Mouse (Mus musculus): ENCODE data around the gene Arhgap23. TPM values are rescaled to one million over a fixed set of nuclear protein-coding genes. Genes with fewer than 3 reads are reported as not detected.

Arhgap23 gene
- total RNA-seq, 2 experiments from 2014 or later = 73.3 to 77.4 TPM

DNA sequence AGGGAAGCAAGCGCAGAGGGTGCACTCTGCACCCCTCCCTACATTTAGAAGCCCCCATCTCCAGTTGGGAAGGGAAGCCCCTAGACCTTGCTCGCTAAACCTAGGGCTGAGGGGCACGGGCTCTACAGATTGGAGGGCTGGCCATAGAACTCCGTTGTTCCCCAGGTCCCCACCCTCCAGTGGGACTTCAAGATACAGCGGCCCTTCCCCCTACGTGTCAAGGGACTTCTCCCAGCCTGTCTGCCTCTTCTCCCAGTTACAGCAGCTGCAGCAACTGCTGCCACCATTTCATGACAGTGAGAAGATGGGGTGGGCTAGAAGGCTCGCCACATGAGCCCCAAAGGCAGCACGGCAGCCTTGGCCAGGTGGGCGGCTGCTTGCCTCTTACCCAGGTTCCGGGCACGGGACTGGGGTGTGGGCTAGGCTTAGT lies 10.6 kb upstream of the Arhgap23 start:
- peak in 1 of 2 experiments; percentile 44 for DNase-seq (ENCODE audit: low spot score in 2 of 2)

DNA sequence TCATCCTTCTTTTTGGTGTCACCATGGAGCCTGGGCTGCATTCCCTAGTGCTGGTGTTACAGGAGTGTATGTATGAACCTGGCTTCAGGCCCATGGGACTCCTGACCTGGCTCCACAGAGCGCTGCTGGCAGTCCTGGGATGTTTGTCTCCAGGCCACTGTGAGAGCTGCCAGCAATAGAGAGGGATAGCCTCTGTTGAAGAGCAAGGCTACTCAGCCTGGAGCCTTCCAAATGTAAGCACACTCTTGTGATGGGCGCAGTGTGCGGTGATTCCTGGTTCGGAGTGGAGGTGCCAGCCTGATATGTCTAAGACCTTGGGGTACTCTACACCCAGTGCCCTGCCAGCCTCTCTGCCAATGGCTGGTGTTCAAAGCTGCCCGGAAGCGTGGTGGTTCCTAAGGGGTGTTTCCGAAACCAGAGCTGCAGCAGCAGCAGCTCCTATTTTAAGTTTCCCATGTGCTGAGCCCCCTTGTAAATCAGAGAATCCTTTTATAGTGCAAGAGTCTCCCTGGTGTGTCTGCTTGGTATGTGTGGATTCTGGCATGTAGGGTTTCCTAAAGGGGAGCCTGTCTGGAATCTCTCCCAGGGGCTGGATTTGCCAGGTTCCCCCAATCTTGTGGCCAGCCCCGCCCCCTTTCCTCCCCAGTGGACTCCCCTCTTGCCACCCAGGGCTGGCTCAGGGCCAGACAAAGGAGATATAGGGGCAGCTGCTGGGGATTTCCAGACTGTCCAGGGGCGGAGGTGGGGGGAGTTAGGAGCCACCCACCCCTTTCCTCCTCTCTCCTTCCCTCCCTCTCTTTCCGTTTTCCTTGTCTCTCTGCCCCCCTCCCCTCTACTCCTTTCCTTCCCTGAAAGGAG lies 9.0 kb upstream of the Arhgap23 start:
- no peak for DNase-seq (ENCODE audit: low spot score in 2 of 2)

DNA sequence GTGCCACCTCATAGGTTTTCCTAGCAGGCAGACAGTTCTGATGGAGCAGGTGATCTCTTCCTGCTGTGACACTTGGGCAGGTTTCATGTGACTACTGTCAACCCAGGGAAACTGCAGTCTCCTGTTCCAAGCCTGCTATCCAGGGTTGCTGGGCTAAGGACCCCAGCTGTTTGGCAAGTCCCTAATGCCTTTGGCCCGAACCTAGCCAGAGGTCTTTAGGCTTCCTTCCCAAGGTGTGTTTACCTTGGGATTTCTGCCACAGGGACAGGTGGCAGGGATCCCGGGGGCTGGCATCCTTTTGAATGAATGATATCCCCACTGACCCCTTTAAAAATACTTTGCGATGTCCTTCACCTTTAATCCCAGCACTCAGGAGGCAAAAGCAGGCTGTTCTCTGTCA lies 7.9 kb upstream of the Arhgap23 start:
- DNase-seq (ENCODE audit: low spot score in 2 of 2) = no peak

DNA sequence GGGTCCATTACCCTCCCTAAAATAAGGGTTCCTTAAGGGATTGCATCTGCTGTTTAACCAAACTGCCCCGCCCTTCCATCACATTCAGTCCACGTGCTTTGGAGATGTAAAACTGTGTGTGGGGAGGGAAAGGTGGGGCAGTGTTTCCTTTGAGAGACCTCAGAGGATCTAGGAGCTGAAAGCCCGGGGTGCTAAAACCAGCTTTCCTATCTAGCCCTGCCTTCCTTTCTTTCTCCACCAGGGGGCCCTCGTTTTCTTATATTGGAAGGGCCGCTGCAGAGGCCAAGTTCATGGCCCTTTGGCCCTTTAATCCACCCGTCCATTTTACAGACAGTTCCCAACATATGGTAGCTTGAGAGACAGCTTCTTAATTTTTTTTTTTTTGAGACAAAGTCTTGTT lies 7.2 kb upstream of the Arhgap23 start:
- DNase-seq (ENCODE audit: low spot score in 2 of 2) = peak; percentile 78 to 81

DNA sequence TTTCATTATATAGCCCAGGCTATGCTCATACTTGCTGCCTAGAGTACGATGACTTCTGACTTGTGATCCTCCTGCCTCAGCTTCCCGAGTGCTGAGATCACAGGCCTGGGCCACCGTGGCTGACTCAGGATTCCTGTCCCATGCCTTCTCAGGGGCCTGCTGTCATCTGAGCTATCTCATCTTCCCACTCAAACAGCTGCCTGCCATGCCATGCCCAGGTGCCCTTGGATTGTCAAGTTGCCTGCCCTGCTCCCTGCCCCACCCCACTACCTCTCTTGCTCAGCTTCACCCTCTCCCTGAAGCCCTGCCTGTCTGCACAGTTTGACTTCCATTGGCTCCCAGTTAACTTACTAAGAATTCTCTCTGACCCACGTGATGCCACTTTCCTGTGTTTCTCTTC lies 4.4 kb upstream of the Arhgap23 start:
- DNase-seq (ENCODE audit: low spot score in 2 of 2) = no peak

DNA sequence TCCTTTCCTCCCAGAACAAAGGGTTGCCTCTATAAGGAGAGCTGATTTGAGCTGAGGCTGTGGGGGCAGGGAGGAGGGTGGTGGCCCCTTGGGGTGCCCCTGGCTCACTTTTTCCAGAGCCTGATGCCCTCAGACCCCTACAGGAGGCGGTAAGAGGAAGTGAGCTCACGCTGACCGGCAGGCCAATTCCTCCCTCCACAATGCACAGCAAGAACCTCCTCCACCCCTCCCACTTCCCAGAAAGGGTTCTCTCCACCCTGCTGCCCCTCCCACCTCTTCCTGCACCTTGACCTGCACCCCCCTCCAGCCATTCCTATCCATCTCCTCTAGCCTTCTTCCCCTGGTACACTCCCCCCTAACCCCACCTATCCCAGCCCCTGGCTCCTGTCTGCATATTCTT lies 3.2 kb upstream of the Arhgap23 start:
- no peak for DNase-seq (ENCODE audit: low spot score in 2 of 2)

DNA sequence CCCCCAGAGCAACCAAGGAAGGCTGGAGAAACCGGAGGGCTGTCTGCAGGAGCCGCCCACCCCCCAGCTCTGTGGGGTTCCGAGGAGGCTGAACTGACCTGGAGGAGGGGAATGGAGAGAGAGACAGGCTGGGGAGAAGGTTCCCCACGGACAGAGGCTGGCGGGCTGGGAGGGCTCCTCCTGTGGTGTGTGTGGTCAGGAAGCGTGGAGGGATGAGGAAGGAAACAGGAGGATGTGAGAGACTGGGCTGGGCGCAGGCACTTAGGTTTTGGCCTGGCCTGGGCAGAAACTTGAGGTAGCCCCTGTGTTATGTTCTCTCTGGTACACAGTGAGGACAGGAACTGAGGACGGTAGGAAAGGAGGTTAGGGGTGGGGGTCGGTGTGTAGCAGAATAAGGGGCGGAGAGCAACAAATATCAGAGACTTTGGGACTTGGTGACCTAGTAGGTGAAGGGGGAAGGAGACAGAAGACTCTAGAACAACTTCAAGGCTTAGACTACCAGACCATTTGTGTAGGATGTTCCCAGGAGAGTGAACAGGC lies 2.5 kb upstream of the Arhgap23 start:
- no peak for DNase-seq (ENCODE audit: low spot score in 2 of 2)

DNA sequence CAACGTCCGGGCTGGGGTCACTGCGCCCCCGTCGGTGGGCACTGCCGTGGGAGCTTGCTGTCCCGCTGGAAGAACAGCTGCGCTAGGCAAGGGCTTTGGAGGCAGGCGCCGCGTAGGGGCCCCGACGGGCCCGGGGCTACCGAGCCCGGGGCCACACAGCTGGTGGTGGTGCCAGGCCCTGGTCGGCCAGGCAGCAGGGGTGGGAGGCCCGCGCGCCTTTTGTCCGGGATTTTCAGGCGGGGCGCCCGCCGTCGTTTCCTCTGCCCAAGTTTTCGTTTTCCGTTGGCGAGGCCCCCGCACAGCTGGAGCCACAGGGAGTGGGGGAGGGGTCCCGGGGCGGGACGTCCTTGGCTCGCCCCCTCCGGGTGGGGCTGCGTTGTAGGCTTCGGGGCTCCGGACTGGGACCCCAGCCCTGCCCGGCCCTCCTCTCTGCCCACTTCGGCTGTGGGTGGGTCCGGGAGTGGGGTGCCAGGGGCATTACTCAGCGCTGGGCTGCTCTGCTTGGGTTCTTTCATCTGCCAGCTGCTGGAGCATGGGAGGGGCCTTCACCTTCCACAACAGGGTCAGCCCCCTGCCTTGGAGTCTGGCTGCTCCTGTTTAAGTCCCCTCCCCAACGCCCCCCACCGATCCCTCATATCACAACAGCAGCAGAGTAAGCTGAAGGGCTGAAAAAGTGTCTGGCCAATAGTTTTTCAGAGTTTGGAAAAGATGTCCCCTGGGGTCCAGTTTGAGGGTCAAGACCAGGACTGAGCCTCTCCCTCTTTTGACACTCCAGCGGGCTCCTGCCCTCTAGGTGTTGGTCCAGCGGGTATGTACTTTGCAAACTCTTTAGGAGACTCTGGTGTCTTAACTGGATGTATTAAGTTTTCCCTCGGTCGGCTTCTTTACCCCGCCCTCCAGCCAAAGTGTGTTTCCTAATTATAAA lies 641 bp downstream of the Arhgap23 start:
- no peak for DNase-seq (ENCODE audit: low spot score in 2 of 2)

DNA sequence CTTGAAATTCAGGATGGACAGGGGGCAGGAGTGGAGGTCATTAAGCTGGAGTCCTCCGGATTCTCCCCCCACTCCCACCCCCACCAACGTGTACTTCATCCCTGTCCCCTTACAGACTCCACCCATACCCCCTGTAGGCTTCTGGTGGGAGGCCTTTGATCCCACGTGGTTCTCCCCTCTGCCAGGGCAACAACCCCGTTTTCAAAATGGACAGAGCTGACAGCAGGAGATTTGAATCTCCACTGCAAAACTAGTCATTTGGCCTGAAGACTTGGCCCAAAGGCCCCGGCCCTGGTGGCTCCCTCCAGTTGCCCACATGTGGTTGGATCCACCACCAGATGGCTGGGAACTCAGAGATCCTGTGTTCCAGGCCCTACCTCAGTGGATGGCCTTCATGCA lies 1.3 kb downstream of the Arhgap23 start:
- DNase-seq (ENCODE audit: low spot score in 2 of 2) = no peak

DNA sequence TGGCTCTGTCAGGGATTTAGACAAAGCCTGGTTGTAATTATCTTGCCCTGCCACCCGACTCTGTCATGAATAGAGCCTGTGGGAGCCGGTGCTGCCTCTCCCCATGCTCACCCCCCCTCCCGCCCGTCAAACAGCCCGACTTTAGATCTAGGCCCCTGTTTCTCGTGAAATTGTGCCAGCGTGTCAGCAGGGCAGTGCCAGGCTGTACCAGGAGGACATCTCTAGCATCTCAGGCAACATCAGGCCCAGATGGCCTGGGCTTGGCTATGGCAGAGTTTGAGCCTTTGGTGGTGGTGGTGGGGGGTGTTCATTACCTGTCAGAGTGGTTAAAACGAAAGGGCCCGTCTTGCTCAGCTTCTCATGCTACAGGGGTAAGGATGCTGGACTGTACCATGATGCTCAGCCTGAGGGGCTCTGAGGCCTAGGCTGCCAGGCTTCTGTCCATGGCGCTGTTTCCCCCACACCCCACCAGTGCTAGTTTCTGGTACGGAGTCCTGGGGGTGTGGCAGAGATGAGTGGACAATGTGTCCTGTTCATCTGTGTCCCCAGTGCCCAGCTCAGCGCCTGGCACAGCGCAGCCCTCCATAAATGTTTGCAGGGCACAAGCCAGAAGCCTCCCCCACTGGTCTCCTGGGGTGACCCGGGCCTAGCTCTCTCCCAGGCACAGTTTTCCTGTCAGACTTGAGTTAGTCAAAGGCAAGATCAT lies 3.7 kb downstream of the Arhgap23 start:
- DNase-seq (ENCODE audit: low spot score in 2 of 2) = no peak

DNA sequence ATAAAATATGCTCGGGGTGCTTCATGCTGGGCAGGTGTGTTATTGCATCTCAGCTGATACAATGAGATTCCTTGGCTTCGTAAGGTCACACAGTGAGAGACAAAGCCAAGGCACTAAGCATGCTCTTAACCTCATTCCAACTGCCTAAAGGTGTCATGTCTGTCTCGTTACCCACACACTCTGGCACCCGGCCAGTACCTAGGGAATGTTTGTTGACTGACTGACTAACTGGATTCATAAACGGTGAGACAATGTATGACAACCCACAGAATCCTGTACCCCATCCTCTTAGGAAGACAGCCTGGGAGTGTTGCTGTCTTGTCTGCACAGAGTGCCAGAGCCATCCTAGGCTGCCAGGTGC lies 4.2 kb downstream of the Arhgap23 start:
- DNase-seq (ENCODE audit: low spot score in 2 of 2) = no peak

DNA sequence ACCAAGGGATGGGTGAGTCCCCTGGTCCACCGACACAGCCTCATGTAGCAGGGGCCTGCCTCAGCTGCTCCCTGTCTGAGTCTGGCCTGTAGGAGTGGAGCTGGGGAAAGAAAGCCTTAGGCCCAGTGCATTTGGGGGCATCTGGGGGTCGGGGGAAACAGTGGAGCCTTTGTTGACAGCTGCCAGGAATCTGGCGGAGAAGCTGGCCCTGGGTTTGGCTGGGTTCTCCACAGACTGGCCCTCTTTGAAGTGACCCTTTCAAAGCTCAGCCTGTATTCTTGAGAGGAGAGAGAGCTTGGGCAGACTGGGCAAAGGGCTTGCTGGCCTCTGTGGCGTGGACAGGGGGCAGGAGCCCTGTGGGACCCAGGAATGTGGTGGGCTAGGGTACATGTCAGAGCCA lies 7.2 kb downstream of the Arhgap23 start:
- peak; percentile 55 to 63 for DNase-seq (ENCODE audit: low spot score in 2 of 2)

DNA sequence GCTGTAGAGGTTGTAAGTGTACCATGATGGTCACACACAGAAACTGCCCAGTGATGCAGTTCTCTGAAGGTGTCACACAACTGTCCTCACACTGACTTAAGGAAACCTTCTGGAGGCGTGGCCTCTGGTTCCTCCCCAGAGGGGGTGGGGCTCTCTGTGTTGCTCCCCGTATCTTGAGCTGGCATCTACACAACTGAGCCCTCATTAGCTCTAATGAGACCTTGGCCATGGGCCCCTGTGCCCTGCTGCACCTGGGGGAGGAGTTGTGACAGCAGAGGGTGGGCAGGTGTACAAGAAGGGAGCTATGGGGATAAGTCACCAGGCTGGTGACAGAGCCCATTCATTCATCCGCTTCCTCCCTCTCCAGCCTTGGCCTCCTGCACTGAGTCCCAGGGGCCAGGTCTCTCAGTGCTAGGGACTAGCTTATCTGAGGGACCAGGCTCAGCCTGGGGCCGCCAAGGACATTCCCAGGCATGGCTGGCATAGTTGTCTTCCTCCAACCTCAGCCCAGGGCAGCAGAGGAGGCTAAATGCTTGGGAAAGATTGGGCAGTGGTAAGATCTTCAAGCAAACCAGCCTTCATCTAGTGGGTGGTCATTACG lies 8.9 kb downstream of the Arhgap23 start:
- DNase-seq (ENCODE audit: low spot score in 2 of 2) = no peak

DNA sequence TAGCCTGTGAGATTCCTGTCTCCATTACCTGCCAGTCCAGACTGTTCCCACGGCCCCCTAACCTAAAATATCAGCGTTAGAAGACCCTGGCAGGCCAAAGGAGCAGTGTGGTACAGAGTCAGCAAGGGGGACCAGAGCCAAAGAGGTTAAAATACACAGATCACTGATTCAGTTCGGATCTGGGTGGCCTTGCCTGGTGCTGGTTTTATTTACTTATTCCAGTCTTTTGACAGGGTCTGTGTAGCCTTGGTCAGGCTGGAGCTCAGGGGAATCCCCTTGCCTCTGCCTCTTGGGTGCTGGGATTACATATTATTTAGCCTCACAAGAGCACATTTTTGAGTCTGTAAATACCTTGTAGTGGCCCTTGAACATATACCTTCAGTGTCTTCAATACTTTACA lies 9.5 kb downstream of the Arhgap23 start:
- DNase-seq (ENCODE audit: low spot score in 2 of 2) = no peak

DNA sequence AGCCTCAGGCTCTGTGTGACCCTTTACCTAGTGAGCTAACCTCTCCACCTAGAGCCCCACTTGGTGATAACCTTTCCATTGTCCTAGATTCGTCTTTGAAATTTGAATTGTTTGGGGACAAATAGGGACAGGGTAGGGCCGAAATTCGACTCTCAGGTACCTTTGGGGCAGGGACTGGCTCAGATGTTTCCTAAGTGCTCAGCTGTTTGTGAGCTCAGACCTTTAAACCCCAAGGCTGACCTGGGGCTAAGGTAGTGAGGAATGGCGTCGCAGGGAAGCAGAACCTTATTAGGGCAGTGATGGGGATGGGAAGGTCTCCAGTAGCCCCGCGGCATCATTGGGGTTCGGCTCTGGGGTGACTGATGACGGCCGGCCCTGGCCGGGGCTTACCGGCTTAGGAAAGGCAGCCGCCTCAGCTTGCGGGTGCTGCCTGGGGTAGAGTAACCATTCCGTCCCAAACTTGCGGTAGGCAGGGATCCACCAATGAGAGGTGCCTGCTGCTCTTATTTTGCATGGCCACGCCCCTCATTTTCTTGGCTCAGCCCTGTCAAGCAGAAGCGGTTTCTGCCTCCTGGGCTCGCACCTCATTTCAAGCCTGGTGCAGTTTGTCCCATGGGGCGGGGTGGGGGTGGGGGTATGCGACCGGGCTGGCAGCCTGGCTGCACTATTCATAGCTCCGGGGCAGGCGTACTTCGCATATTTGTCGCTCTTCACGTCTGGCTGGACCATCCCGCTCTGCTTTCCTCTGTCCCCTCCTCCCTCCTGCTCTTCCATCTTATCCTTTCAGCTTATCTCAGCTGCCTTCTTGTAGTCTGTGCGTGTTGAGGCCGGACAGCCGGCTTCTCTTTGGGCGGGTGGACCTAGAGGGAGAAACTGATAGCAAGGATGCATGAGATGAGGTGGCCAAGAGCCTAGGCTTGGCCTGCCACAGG lies 12.7 kb downstream of the Arhgap23 start:
- peak; percentile 57 to 63 for DNase-seq (ENCODE audit: low spot score in 2 of 2)

DNA sequence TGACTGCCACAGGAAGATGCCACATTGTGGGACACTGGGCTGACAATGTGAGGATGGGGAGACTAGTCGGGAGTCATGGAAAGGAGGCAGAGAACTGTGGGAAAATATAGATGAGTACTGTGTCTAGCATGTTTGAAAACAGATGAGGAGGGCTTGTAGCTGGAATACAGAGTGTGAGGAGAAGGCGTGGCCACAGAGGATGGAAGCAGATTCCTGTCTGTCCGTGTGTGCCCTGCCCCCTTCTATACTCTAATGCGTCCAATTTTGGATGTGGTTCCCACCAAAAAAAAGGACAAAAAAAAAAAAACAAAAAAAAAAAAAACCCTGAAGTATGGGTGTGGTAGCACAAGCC lies 13.4 kb downstream of the Arhgap23 start:
- no peak for DNase-seq (ENCODE audit: low spot score in 2 of 2)

DNA sequence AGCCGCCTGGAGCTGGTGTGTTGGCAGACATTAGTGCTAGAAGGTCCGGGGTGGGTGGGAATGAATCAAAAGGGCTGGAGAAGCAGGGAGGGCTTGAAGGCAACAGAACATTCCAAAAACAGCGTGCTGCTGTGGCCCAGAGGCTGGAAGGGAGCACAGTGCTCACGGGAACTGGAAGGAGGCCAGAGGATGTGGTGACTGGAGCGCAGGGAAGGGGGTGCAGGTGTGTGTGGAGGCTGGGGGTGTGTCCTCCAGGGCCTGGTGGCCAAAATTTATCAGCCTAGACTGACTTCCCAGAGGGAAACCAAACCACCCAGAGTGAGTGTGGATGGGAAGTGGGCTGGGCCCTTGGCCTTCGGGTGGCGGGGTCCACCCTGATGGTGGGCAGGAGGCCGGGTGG lies 14.3 kb downstream of the Arhgap23 start:
- DNase-seq (ENCODE audit: low spot score in 2 of 2) = no peak

DNA sequence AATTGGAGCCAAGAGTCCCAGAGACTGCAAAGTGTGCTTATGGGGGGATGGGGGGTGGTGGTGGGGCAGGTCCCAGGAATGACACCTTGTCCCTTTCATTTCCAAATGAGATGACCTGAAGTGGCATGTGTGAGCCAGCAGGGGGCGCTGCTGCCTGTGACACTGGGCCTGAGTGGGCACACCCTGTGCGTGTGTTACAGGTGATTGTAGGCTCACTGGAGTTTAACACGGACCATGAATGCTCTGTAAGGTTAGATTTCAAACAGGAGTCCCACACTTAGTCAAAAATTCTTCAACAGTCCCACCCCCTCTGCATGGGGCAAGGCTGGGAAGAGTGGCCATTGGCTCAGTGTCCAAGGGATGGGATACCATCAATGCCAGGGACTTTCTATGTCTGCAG lies 16.7 kb downstream of the Arhgap23 start:
- no peak for DNase-seq (ENCODE audit: low spot score in 2 of 2)

DNA sequence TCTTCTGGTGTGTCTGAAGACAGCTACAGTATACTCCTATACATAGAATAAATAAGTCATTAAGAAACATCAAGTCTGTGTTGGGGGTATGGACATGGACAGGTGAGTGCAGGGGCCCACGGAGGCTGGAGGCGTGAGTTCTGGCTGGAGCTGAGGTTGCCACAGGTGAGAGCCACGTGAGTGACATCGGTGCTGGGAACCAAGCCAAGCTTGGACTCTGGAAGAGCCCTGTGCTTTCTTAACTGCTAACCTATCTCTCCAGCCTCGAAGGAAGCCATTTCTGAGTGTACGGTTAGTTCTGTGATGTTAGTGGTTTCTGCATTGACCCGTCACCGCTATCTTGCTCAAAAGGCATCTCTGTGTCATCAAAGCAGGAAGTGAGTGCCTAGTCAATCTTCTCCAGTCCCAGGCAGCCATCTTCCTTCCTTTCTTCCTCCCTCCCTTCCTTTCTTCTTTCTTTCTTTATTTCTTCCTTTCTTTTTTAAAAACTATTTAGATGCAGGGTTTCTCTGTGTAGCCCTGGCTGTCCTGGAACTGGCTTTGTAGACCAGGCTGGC lies 17.7 kb downstream of the Arhgap23 start:
- no peak for DNase-seq (ENCODE audit: low spot score in 2 of 2)

DNA sequence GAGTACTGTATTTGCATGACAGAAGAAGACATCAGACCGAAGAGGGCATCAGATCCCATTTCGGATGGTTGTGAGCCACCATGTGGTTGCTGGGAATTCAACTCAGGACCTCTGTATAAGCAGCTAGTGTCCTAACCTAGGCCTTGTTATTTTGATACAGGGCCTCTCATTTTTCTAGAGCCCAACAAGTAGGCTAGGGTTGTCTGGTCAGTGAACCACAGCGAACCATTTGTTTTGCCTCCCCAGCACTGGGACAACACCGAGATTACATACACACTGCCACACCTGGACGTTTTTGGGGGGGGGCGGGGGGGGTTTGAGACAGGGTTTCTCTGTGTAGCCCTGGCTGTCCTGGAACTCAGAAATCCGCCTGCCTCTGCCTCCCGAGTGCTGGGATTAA lies 18.8 kb downstream of the Arhgap23 start:
- DNase-seq (ENCODE audit: low spot score in 2 of 2) = no peak

Data from layer of hippocampus, postnatal 10 days (tissue).